Mouse (Mus musculus) adrenal gland, postnatal 10 days (tissue): Measurements from ENCODE around the gene Gria1. TPM values are rescaled to one million over a fixed set of nuclear protein-coding genes. Genes with fewer than 3 reads are reported as not detected.

ENCODE experiments used
- DNase-seq: peaks from one replicate; pipeline ENCODE4 v3.0.0; 2021; ENCODE audit warnings: mixed read lengths
- total RNA-seq, 2 experiments: library from RNA; stranded (reverse); gene quantifications; 2 replicates each; pipeline ENCODE4 v1.2.3; 2021

The Gria1 gene
- total RNA-seq, 2 experiments from 2014 or later = 1.4 to 2.4 TPM

GRCm38 (mm10) chr11:57298263-57298662 is 287.1 kb downstream of the Gria1 start:
- DNase-seq = no peak

DNA sequence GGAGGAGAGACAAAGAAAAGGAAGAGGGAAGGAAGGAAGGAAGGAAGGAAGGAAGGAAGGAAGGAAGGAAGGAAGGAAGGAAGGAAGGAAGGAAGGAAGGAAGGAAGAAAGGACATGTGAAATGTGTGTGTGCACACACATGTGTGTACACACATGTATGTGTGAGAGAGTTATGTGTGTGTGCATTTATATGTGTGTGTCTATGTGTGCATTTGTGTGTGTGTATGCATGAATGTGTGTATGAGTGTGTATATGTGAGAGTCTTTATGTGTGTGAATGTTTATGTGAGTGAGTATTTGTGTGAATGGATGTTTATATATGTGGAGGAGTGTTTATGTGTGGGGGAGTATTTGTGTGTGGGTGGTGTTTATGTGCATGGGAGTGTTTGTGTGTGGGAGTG is 287.5 kb downstream of the Gria1 start:
- no peak for DNase-seq

- DNase-seq = no peak
Measured at GRCm38 (mm10) chr11:57303602-57304001, 292.4 kb downstream of the Gria1 start.

- peak; percentile 8 for DNase-seq
Measured at GRCm38 (mm10) chr11:57306116-57306515, 294.9 kb downstream of the Gria1 start.

DNA sequence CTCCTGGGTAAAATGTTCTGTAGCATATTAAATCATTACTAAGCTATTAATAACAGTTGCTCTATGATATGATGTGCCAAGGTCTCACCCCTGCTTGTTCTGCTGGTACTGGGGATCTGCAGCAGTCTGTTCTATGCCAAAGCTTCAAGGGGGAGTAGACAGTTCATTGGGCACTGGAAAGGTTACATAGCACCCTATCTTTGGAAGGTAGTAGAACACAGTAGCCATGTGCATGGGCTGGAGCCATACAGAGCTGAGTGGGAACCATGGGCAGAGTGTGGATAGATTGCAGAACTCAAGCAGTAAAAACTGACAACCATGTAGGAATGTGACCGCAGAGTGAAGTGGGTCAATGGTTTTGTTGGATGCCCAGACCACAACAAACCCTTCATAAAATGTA is 295.7 kb downstream of the Gria1 start:
- peak; percentile 5 for DNase-seq

GRCm38 (mm10) chr11:57317063-57317462 is 305.9 kb downstream of the Gria1 start:
- no peak for DNase-seq

DNA sequence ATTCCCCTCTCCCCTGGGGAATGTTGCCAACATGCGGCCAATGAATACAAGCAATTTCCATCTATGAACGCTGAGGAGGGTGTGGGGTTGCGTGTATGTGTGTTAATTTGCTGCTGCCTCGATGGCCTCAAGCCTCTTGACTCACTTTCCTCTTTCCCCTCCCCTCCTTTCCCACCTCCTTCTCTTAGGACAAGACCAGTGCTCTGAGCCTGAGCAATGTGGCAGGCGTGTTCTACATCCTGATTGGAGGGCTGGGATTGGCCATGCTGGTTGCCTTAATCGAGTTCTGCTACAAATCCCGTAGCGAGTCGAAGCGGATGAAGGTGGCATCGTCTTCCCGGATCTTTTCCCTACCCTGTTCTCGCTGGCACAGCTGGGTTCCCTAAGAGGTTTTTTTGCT is 306.3 kb downstream of the Gria1 start:
- no peak for DNase-seq

DNA sequence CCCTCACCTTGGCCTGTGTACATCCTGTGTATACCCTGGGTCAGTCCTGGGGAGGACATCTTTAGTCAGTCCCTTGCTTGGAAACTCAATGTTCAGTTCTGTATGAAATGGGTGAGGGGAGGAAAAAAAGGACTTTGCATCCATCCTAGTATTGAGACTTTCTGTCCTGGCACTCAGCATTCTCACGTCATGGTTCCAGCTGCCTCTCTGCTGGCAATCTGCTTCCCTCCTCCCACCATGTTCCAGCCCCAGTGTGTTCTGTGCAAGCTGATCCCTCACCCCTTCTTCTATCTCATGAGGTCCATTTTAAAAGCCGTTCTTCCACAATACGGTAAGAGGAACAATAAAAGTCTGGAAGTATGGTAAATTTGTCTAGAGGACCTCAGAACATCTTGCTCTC is 308.2 kb downstream of the Gria1 start:
- no peak for DNase-seq

- DNase-seq = no peak
Measured at GRCm38 (mm10) chr11:57324099-57324498, 312.9 kb downstream of the Gria1 start.
